Mouse (Mus musculus) gastrocnemius, postnatal 14 days (tissue): ENCODE measurements around the gene Uba7. TPM values are rescaled to one million over a fixed set of nuclear protein-coding genes. Genes with fewer than 3 reads are reported as not detected.
A peak's percentile ranks its signal among the peaks of the same experiment; 100 is the strongest.
"Not testable (repeated sequence)": the region's sequence is repeated elsewhere in the genome, so short reads cannot be mapped to it uniquely, and the experiment has no call there.

Source experiments
- DNase-seq: peaks from one replicate; pipeline ENCODE4 v3.0.0; 2021; ENCODE audit warnings: mixed read lengths
- intact Hi-C: fragments of 180-260 bp; cut with DNase I; formaldehyde crosslinking; loops from one replicate; pipeline ENCODE4 v1.15.1; 2025; ENCODE audit warnings: low total_unique reads
- total RNA-seq, 2 experiments: library from RNA; stranded (reverse); gene quantifications; 2 replicates each; pipeline ENCODE4 v1.2.3; 2021

Gene Uba7
- total RNA-seq, 2 experiments from 2014 or later = 2.6 to 4.0 TPM

DNA sequence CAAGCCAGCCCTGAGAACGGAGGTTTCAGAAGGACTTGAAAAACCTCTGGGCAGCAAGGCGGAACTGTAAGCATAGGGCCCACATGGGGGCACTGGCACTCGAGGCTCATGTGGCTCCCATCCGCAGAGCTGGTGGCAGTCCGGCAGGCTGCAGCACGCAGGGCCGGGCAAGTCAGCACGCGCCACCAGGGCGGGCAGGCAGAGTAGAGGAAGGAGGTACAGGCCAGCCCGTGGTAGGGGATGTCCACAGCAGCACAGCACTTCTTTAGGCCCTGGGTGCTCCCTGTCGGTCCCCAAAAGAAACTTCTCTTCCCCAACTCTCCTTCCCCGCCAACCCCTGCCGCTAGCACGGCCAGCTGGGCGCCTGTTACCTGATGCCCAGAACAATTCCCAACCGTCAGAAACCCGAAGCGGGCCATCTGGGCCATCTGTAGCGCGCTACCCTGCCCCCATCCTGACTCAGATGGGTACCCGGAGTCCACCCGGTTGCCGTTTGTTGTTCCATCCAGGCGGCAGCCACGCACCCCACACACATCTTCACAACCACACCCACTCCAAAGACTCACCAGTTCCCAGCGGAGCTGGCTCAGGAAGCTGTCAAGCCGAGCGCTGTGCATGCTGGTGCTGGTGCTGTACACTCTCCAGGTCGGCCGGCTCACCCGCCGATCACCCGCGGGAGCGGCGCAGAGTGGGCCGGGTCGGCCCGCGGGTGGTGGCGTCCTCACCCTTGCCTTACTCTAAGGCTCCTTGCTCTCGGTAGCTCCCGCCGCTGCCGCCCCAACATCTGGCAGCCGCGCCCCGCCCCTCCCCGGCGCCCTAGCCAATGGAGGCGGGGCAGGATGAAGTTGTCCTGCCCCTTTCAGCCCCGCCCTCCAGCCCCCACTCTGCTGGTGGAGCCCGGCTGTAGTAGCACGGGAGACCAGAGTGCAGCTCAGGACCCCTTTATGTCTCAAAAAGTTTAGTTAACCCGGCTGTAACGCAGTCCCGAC lies 10.1 kb downstream of the Uba7 start, which contains the start of gene Inka1:
Inka1 (minus strand) TSS at position 749 of the 989 bp plus-strand sequence.
- intact Hi-C loops = no loop called here
- DNase-seq = peak; percentile 93

DNA sequence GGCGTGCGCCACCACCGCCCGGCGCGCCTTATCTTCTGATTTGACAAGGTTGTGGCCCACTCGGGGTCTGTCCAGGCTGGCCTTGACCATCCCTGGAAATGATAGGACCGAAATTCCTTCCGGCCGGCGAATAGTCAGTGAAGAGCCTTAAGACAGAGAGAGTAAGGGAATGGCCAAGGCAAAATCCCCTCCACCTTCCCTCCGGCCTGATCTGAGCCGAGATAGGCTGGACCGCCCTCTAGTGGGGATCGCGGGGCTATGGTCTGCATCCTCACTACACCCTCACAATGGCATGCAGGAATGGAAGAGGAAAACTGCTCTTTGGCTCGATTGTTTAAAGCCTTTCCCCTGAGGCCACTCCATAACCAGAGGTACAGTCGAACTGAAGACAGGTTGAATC lies 11.1 kb downstream of the Uba7 start:
- intact Hi-C loops = no loop called here
- peak; percentile 87 for DNase-seq

DNA sequence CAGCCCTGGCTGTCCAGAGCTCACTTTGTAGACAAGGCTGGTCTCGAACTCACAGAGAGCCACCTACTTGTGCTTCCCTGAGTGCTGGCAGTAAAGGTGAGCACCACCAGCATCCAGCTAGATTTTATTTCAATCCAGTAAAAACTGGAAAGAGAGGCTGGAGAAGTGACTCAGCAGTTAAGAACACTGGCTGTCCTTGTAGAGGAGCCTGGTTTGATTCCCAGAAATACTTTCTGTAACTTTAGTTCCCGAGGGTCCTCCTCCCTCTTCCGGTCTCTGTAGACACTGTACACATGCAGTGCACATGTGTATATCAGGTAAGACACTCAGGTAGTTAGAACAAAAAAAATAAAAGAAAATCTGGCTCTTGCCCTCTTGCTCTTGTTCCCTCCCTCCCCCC lies 12.6 kb downstream of the Uba7 start:
- no peak for DNase-seq
- intact Hi-C loops = no loop called here

DNA sequence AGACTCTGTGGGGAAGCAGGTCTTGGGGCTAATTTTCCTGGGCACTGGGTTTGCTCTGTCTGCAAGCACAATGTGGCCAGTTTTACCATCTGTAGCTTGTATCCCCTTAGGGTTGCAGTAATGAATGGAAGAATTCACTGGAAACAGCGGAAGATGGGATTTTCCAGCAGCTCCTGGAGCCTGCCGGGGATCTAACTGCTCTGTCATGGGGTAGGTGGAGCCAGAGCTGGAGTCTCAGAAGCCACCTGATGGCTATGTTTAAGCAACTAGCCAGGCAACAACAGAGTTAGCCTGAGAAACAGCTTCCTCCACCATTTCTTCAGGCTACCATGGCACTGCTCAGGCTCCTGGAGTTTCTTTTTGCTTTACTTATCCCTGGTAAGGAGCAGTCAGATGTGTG lies 16.9 kb downstream of the Uba7 start, which contains the start of gene Cdhr4:
Cdhr4 (plus strand) TSS at position 301 of the 400 bp plus-strand sequence.
- intact Hi-C loops = no loop called here
- DNase-seq = no peak

DNA sequence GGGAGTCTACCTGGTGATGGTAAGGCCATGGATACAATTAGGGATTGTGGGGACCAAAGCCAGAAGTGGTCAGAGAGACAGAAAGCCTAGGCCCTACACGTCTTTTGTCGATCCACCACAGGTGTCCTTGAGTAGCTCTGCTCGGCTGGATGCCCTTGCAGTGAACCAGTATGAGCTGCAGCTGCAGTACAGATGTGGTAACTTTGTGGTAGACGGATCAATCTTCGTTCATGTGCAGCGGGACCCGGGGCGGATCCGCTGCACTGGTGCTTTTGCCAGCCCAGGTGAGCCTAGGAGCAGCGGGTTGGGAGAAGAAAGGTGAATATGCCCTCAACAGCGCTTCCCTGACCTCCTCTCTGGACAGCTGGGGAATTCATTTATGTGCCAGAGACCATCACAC lies 17.7 kb downstream of the Uba7 start:
- no peak for DNase-seq
- intact Hi-C loops = no loop called here

DNA sequence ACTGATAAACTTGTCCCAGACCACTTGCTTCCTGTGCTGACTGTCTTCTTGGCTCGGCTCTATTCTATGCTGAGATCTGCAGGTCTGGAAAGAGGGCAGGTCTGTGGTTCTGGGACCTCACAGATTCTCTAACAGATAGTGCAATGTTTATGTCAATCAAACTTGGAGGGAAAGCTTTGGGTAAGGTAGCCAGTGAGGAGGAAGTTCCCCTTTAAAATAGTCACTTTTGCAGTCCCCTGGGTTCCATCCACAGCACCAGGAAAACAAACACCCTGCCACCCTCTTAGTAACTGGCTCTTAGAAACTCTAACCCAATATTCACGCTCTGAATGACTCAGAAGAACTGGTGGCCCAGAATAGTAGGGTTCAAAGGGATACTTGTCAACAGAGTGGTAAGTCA lies 19.2 kb downstream of the Uba7 start:
- intact Hi-C loops = no loop called here
- DNase-seq = no peak

DNA sequence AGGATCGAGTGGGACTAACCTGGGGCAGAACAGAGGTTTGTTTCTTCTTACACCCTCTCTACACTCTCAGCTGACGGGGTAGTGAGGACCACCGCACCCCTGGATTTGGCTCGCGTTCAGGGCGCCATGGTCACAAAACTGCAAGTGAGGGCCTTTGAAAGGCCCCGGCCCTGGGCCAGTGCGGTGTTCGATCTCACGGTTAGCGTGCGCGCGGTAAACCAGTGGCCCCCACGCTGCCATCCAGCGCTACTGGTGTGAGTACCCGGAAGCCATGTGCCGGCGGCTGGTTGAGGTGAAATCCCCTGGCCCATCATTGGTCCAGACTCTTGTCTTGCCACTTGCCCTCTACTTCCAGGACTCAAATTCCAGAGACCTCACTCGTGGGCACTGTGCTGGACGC lies 20.2 kb downstream of the Uba7 start:
- intact Hi-C loops = no loop called here
- DNase-seq = no peak

DNA sequence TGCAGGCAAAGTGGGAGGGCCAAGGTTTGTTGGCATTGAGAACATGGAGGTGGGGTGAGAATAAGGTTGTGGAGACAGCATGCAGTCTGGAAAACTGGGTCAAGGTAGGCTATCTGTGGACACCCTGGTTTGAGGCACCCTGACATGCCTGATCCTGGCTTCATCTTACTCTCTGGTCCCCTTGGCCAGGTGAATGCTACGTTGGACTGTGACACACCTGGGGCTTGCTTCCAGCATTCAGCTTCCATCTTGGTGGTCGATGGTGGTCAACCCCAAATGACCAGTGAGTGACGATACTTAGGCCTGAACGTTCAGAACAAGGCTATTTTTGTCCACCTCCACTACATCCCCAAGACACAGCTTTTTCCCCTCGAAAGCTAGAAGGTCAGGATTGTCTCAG lies 20.7 kb downstream of the Uba7 start, which contains the start of gene Gm20662:
Gm20662 (plus strand) TSS at position 301 of the 400 bp plus-strand sequence.
- no peak for DNase-seq
- intact Hi-C loops = no loop called here

DNA sequence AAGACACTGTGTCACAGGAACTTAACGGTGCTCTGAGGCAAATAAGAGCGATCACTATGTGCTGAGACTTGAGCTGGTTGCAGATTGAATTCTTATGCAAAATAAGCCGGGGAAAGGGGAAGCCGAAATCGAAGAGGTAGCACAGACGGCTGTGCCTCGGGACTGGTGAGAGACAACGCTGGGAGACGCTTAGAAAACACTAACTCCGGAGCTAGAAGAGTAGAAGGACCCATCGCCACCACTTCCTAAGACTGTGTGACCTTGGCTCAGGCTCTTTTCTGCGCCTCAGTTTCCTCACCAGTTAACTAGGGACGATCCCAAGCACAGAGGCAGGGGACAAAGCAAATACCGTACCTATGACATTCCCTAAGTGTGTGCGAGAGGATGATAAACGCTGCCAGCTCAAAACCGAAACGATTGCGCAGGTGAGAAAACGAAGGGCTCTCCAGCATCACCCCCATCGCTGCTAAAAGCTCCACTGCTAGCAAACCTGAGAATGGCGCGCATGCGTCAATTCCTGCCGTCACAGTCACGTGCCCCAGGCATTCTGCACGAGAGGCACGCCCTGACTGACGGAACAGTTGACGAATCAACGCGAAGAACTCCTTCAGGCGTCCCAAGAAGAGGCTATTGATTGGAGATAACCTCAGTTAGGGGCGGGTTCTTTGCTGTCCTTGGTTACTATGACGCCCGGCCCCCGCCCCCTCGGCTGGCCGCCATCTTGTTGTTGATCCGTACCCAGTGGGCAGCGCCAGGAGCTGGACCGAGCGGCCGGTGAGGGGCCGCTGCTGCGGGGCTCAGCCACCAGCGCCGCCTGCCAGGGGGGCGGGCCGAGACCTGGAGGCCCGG lies 26.8 kb downstream of the Uba7 start, which contains the start of gene Ip6k1:
Ip6k1 (plus strand) TSS at position 580 of the 849 bp plus-strand sequence.
- DNase-seq = peak; percentile 100
- intact Hi-C loops = no loop called here

DNA sequence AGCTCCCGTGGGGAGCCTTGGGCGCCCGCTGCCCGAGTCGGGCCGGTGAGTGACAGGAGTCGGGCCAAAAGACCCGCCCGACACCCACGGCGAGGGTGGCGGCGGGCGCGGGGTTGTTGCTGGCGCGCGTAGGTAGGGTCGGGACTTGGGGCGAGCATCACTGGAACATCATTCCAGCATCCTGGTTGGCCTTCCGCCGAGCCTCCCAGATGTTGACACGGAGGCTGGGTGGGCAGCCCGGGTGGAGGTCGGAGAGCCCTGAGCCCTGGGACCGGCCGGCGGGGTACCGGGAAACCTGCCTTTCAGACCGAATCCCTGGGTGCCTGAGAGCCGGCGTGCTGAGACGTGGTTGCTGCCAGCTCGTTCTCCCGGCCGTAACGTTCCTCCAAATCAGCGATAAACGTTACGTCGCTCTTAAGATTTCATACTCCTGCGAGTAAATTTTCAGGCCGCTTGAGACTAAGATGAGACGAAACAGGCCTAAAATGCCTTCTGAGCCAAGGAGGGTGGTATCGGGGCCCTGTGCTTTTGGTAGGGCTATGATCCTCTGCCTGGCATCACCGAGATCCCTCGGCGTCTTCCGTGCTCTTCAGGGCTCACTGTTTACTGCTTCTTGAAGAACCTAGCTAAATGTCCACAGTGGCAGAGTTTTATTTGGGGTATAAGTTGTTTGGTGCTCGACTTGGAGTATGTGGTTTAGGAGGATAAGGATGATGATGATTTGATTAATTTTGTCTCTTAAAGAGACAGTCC lies 27.6 kb downstream of the Uba7 start:
- DNase-seq = peak; percentile 56
- intact Hi-C loops = no loop called here

DNA sequence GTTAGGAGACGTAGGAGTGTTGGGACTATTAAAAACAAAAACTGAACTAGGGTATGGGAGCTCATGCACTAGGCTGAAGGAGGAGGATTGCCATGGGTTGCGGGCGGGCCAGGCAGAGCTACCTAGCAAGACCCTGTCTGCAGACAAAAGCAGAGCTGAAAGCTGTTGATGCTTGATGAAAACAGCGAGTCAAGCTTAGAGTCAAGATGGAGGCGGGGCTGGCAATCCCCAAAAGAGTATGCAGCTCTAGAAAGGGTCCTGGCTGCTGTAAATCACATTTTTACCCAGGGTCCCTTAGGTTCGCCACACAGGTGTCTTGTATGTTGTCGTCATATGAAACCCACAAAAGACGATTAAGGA lies 28.2 kb downstream of the Uba7 start:
- no peak for DNase-seq
- intact Hi-C loops = no loop called here

DNA sequence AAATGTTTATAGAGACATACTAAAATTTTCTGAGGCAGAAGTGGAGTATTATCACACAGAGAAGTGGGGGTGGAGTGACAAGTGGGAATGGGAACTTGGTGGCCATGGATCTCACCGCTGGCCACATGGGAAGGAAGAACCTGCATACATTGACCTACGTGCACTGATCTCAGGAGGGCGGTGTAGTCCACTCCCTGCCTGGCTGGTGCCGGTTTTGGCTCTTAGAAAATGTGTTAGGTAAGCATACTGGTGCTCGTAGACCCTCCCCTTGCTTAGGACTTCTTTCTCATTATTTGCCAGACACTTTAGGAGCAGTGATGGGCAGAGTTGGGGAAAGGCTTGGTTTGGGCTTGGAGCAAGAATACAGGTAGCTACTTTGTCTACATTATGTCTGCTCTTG lies 32.7 kb downstream of the Uba7 start:
- no peak for DNase-seq
- intact Hi-C loops = no loop called here

DNA sequence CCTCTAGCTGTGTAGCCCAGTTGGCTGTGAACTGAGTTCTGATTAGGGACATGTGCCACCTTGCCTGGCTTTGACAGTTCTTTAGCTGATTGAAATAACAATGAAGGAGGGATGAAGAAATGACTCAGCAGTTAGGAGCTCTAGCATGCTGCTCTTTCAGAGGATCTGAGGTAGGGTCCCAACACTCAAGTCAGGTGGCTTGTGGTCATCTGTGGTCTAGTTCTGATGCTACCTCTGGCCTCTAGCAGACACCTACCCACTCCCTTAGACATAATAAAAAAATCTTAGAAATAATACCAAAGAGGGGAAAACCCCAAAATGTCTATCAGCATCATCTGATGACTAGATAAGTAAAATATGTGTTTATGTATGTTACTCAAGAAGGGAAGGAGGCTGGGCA lies 35.1 kb downstream of the Uba7 start:
- intact Hi-C loops = no loop called here
- no peak for DNase-seq

DNA sequence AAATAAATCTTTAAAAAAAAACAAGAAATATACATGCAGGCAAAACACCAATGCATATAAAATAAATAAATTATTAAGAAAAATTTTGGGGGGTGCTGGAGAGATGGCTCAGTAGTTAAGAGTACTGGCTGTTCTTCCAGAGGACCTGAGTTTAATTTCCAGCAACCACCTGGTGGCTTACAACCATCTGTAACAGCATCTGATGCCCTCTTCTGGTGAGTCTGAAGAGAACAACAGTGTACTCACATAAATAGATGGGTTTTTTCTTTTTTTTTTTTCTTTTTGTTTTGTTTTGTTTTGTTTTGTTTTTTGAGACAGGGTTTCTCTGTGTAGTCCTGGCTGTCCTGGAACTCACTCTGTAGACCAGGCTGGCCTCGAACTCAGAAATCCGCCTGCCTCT lies 38.3 kb downstream of the Uba7 start:
- DNase-seq, intact Hi-C loops: not testable (repeated sequence)

DNA sequence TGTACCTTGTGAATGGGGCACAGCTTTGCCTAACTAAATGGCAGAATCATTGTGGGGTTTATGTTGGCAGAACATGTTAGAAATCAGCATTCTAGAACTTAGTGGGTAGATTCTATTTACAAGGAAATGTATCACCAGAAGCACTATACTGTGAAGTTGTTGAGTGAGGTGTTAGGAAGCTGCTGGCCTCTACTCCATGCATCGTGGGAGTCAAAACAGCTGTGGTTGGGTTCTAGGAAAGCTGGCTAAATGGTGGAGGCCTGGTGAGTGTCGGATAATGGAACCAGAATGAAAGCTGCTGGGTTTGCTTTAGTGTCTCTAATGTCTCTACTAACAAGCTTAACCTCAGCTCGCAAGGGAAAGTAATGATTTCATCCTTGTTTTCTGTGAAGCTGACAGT lies 41.8 kb downstream of the Uba7 start:
- no peak for DNase-seq
- intact Hi-C loops = no loop called here

DNA sequence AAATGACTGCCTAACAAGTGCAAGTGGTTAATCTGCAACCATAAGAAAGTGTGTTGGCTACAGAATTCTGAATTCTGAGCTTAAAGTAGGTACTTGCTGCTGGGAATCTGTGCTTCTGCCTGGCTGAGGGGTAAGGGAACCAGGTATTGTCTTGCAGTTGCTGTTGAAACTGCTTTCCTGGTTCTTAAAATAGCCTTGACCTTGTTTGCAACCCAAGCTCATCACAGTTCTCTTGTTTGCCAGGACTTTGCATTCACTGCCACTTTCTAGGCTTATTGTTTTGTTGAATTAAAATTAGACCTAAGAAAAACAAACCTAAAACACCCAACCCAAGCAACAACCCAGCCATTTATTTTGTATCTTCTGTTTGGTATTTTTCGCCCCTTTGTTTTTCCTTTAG lies 45.4 kb downstream of the Uba7 start:
- no peak for DNase-seq
- intact Hi-C loops = no loop called here

DNA sequence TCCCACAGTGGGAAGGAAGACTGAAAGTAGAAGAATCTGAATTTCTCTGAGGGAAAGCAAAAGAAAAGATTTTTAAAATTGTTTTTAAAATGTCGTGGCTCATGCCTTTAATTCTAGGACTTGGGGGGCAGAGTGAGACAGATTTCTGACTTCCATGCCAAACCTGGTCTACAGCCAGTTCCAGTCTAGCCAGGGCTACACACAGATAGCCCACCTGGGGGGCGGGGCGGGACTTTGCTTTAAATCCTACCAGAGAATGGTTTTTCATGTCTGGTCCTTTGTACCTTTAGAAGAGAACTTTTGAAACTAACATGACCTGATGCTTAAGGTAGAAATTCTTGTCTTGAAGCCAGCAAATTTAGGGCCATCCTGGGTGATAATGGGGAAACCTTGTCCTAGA lies 47.9 kb downstream of the Uba7 start:
- DNase-seq = no peak
- intact Hi-C loops = no loop called here

DNA sequence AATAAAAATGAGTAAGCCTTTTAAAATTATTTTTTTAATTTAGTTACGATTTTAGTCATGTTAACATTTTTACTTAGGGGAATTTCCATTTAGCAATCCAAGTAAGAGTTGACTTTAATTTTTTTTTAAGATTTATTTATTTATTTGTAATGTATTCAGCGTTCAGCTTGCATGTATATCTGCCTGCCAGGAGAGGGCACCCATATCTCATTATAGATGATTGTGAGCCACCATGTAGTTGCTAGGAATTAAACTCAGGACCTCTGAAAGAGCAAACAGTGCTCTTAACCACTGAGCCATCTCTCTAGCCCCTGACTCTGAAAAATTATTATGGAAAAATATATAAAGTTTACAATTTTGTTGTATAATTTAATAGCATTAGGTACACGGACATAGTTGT lies 51.3 kb downstream of the Uba7 start:
- intact Hi-C loops = no loop called here

DNA sequence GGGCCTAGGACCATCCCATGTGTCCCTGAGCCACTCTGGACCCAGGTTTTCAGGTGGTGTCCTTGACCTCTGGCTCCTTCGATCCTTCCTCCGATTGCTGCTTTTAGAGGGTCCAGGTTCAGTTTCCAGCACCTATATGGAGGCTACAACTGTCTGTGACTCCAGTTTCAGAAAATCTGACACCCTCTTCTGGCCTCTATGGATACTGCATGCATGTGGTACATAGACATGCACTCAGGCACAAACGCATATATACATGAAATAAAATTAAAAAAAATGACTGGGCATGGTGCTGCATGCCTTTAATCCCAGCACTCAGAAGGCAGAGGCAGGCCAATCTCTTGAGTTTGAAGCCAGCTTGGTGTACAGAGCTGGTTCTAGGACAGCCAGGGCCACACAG lies 52.6 kb downstream of the Uba7 start:
- no peak for DNase-seq
- intact Hi-C loops = no loop called here

More for the DNA sequence above, 51.3 kb downstream of the Uba7 start:
- DNase-seq = no peak

DNA sequence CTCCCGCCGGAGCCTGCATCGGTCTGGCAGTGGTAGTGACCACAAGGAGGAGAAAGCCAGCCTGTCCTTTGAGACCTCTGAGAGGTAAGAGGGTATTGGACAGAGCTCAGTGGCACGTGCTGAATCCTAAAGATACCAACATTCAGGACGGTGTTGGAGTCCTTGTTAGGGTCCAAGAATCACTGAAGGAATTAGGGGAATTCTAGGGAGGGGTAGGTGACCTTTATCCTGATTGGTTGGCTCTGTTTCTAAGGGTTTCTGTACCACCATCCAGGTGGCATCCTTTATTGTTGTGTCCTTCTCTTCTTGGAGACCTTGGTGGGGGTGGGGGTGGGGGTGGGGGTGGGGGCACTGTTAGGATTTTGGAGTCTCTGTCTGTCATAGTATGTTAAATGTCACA lies 56.8 kb downstream of the Uba7 start:
- no peak for DNase-seq
- intact Hi-C loops = no loop called here
